Mouse (Mus musculus) intestine, embryonic 15.5 days (tissue): ENCODE measurements around the gene Rd3l. TPM values are rescaled to one million over a fixed set of nuclear protein-coding genes. Genes with fewer than 3 reads are reported as not detected.

Source experiments
- ATAC-seq: fragments of 200-750 bp; cut with Nextera tagmentation; 2 replicates; pipeline ENCODE4 v1.8.0; 2017; ENCODE audit warnings: moderate TSS enrichment, moderate library complexity
- H3K27ac ChIP-seq: fragments of 300-500 bp; sonication (generic); 2 replicates; pipeline ENCODE4 v1.5.1; 2015; ENCODE audit warnings: mild to moderate bottlenecking, inconsistent platforms
- H3K27me3 ChIP-seq: fragments of 300-500 bp; sonication (generic); replicated peaks from 2 replicates; pipeline ENCODE4 v1.6.1; 2015; ENCODE audit warnings: inconsistent platforms
- H3K36me3 ChIP-seq: fragments of 300-500 bp; sonication (generic); 2 replicates; pipeline ENCODE4 v1.6.1; 2015; ENCODE audit warnings: inconsistent platforms
- H3K4me1 ChIP-seq: fragments of 300-500 bp; sonication (generic); replicated peaks from 2 replicates; pipeline ENCODE4 v1.6.1; 2015; ENCODE audit warnings: inconsistent platforms
- H3K4me2 ChIP-seq: fragments of 300-500 bp; sonication (generic); replicated peaks from 2 replicates; pipeline ENCODE4 v1.6.1; 2015; ENCODE audit warnings: mild to moderate bottlenecking, inconsistent platforms
- H3K4me3 ChIP-seq: fragments of 300-500 bp; sonication (generic); replicated peaks from 2 replicates; pipeline ENCODE4 v1.5.1; 2015; ENCODE audit warnings: inconsistent platforms
- H3K9ac ChIP-seq: fragments of 300-500 bp; sonication (generic); 2 replicates; pipeline ENCODE4 v1.6.1; 2015; ENCODE audit warnings: inconsistent platforms
- H3K9me3 ChIP-seq: fragments of 300-500 bp; sonication (generic); 2 replicates; pipeline ENCODE4 v1.6.1; 2016; ENCODE audit warnings: inconsistent platforms
- WGBS: fragments of 180-500 bp; shearing (Covaris S2); methylation state at CpG from one replicate; pipeline ENCODE4 v1.1.7; 2015; 5-methylcytosine and 5-hydroxymethylcytosine counted together
- polyA plus RNA-seq: library from polyadenylated mRNA; unstranded; fragments of >200 nt; fragmentation: Nextera tagmentation; extraction: Ambion mirVana; gene quantifications from 2 replicates; pipeline ENCODE4 v1.2.1, GENCODE M21; 2015

The Rd3l gene
- polyA plus RNA-seq: not detected in 2 replicates

DNA sequence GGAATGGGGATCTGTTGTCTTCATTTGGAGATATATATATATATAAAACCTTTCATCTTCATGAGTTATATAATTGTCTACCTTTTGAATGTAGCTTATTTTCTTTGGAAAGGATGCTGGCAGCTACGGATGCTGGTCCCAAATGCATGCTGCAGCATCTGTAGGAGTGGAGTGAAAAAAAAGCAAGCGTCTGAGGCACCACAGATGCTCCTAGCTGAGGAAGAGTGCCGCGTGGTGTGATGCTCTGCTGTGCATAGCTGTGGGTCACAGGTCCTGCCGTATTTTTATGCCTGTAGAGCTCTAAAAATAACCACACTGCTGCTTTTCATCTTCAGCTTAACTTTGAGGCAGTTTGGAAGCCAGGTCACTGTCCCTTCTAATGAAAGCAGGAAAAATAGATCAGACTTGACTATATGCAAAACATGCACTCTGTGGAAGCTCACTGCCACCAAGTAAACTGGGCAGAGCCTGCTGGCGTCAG, at the start of gene Rd3l:
Gene Rd3l (minus strand): TSS at position 431 of the 481 bp plus-strand sequence.
- H3K4me1 ChIP-seq: 0 out of 2 replicates have a peak, but pooled peaks cover 2% of the 10 kb centered on the region
- H3K27ac ChIP-seq: no peak within 1 kb of the TSS
- H3K9ac ChIP-seq: no peak within 1 kb of the TSS
- H3K27me3 ChIP-seq: no peaks in the 10 kb centered on the region
- no peak within 1 kb of the TSS for H3K4me3 ChIP-seq
- H3K9me3 ChIP-seq: no peaks in the 10 kb centered on the region
- H3K36me3 ChIP-seq: no peaks in the 10 kb centered on the region
- 48% methylated on average over 6 of the region's 6 CpGs for WGBS
- no peak for ATAC-seq
- H3K4me2 ChIP-seq: no peak within 1 kb of the TSS

DNA sequence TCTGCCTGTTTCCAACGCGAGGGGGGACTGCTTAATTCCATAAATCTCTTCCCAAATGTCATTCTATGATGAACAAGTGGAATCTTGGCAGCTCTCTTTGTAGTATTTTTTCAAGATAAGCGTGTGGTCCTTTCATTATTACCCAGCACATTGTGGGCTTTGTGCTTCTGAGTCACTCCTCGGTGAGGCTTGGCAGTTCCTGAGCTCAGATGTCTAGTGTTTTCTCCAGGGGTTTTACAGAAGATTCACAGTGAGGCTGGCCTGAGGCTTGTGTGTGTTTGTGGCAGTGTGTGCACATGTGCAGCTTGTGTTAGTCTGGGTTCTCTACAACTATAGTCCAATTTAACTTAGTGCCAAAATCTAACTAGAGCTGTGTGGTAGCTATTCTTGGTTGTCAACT, 46.3 kb upstream of the Rd3l start:
- no peaks in the 10 kb centered on the region for H3K36me3 ChIP-seq
- no peak for ATAC-seq
- no peaks in the 10 kb centered on the region for H3K9me3 ChIP-seq
- H3K4me2 ChIP-seq: no peak overlapping the region
- no peak overlapping the region for H3K27ac ChIP-seq
- H3K27me3 ChIP-seq: no peaks in the 10 kb centered on the region
- 84% methylated on average over 4 of the region's 4 CpGs for WGBS
- H3K4me1 ChIP-seq: no peaks in the 10 kb centered on the region
- no peak overlapping the region for H3K4me3 ChIP-seq
- no peak overlapping the region for H3K9ac ChIP-seq

DNA sequence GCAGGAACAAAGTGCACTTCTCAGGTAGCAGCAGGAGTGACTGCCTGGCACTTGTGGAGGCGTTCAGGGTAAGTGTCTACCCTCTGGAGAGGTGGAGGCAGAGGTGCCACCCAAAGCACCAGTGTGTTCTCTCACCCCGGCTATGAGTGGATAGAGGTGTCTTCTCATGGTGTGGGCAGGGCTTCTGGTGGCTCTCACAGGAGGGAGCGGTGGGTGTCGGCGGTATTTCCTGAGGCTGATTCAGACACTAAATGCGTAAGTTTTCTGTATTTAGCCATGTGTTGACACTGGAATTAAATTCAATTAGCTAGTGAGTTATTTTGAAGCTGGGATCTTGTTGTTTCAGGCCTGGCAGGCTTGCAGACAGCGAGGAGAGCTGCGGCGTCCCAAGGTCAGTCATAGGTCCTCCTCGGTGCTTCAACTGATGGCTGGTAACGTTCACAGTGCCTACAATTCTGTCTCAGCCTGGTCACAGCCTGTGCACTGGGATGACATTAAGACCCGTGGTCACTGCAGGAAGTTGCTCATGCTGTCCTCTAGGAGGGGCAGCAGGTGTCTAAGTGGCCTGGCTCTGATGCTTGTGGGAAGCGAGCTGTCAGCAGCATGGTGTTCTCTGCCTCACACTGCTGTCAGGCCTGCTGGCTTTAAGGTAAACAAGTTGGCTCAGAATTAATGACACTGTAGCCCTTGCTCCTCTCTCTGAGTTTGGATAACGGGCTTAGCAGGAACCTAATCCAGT, 45.0 kb upstream of the Rd3l start:
- Histone ChIP-seq H3K27me3 (no peaks in the 10 kb centered on the region), H3K4me2 (no peak overlapping the region), H3K27ac (no peak overlapping the region), H3K4me1 (no peaks in the 10 kb centered on the region), H3K9ac (no peak overlapping the region), H3K4me3 (no peak overlapping the region), H3K36me3 (no peaks in the 10 kb centered on the region), H3K9me3 (no peaks in the 10 kb centered on the region)
- no peak for ATAC-seq
- 68% methylated on average over 14 of the region's 14 CpGs for WGBS

DNA sequence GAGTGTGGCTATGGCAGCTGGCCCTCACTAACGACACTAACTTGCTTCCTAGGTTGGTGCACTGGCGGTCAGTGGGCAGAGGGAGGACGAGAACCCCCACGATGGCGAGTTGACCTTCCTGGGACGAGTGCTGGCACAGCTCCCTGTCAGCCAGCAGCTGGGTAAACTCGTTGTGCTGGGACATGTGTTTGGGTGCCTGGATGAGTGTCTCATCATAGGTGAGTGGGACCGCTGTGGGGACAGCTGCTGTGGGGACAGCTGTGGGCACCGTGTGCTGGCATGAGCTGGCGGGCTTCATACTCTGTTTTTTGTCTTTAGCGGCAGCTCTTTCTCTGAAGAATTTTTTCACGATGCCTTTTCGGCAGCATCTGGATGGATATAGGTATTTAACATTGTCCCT, 44.3 kb upstream of the Rd3l start:
- Histone ChIP-seq H3K36me3 (no peaks in the 10 kb centered on the region), H3K4me1 (no peaks in the 10 kb centered on the region), H3K27ac (no peak overlapping the region), H3K27me3 (no peaks in the 10 kb centered on the region), H3K9ac (no peak overlapping the region), H3K4me2 (no peak overlapping the region), H3K4me3 (no peak overlapping the region), H3K9me3 (no peaks in the 10 kb centered on the region)
- no peak for ATAC-seq
- WGBS: 89% methylated on average over 13 of the region's 13 CpGs

DNA sequence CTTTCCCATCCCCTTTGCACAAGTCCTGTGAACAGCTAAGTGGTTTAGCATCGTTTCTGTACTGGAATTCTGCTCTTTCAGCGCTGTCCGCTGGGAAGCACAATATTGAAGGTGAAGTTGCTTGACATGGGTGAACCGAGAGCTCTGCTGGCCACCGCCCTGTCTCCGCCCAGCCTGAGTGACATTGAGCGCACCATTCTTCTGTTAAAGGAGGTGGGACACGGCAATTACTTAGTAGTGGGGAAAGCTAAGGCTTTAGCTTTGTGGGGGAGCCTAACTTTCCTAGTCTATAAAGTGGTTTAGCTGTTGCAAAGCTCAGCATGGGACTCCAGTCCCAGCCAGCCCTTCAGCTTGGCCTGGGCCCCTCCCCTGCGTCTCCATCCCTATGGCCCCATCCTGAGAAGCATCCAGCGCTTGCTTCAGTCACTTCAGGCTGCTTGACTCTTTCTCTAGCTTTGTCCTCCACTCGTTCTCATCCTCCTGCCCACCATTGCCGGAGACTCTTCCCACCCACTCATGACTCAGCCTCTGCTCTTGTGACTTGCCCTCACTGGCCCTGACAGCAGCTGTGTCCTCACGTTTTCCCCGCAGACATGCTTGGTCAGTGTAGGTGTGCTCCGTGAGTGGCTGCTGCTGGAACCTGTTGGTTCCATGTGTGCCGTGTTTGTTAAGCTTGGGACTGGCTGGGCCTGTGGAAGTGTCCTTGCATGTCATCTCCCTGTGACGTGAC, 43.6 kb upstream of the Rd3l start:
- Histone ChIP-seq H3K4me3 (no peak overlapping the region), H3K9ac (no peak overlapping the region), H3K36me3 (no peaks in the 10 kb centered on the region), H3K4me1 (no peaks in the 10 kb centered on the region), H3K27ac (no peak overlapping the region), H3K9me3 (no peaks in the 10 kb centered on the region), H3K27me3 (no peaks in the 10 kb centered on the region), H3K4me2 (no peak overlapping the region)
- ATAC-seq: no peak
- WGBS: 84% methylated on average over 17 of the region's 17 CpGs

DNA sequence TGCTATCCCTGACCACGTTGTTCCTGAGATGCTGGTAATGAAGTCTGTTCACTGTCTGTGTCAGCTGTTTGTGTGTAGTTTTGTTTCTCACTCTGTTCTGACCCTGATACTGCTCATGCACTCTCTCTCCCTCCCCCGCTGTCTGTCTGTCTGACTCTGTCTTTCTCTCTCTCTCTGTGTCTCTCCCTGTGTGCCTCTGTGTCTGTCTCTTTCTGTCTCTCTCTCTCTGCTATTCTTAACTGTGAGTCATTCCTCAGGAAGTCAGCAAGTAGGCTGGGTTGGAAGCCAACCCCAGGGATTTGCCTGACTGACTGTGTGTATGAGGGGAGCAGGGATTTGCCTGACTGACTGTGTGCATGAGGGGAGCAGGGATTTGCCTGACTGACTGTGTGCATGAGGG, 42.2 kb upstream of the Rd3l start:
- Histone ChIP-seq H3K36me3 (no peaks in the 10 kb centered on the region), H3K4me2 (no peak overlapping the region), H3K27ac (no peak overlapping the region), H3K9me3 (no peaks in the 10 kb centered on the region), H3K27me3 (no peaks in the 10 kb centered on the region), H3K4me1 (no peaks in the 10 kb centered on the region), H3K9ac (no peak overlapping the region), H3K4me3 (no peak overlapping the region)
- no peak for ATAC-seq
- WGBS: 68% methylated on average over 2 of the region's 2 CpGs

DNA sequence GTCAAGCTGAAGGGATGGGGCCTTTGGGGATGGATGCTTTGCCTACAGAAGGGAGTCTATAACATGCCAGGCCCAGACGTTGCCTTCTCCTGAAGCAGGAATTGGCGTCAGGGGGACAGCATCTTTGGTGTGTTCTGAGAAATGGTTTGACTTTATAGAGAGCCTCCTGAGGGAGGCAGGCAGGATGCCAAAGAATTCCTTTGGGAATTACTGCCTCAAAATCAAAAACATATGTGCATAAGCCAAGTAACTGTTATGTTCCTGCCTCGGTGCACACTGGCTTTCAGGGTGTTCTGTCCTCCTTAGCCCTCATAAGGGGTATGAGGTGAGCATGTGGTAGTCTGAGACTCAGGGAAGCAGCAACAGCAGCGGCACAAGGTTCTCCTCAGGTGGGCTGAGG, 35.2 kb upstream of the Rd3l start:
- Histone ChIP-seq H3K4me3 (no peak overlapping the region), H3K9ac (no peak overlapping the region), H3K9me3 (no peaks in the 10 kb centered on the region), H3K4me2 (no peak overlapping the region), H3K4me1 (no peaks in the 10 kb centered on the region), H3K27me3 (no peaks in the 10 kb centered on the region), H3K36me3 (no peaks in the 10 kb centered on the region), H3K27ac (no peak overlapping the region)
- WGBS: 70% methylated on average over 4 of the region's 4 CpGs
- no peak for ATAC-seq

DNA sequence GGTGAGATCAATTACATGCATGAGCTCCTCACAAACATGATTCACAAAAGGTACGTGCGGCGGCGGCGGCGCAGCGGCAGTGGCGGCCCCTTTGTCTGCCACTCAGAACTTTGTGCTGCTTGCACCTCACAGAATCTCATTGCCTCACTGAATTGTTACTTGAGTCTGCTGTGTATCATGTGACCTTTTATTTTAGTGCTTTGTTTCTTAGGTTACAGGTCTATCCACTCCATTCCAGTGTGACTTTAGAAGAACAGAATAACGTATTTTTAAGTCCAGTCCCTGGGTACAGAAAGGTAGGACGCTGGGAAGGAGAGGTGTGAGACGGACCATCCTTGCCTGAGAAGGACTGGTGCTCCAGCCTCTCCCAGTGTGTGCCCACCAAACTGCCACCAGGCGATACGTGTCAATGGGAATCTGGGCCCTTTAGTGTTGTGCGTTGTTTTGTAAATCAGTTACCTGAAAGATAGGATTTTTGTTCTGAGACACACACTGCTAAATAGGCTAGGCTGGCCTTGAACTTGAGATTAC, 32.2 kb upstream of the Rd3l start:
- no peak overlapping the region for H3K9ac ChIP-seq
- H3K27ac ChIP-seq: no peak overlapping the region
- H3K4me1 ChIP-seq: no peaks in the 10 kb centered on the region
- H3K4me3 ChIP-seq: no peak overlapping the region
- H3K9me3 ChIP-seq: no peaks in the 10 kb centered on the region
- H3K27me3 ChIP-seq: no peaks in the 10 kb centered on the region
- no peaks in the 10 kb centered on the region for H3K36me3 ChIP-seq
- peak overlapping the region; percentile 33; the same call in 1 of the 2 replicates for H3K4me2 ChIP-seq
- ATAC-seq: peak; percentile 31
- 40% methylated on average over 14 of the region's 14 CpGs for WGBS

DNA sequence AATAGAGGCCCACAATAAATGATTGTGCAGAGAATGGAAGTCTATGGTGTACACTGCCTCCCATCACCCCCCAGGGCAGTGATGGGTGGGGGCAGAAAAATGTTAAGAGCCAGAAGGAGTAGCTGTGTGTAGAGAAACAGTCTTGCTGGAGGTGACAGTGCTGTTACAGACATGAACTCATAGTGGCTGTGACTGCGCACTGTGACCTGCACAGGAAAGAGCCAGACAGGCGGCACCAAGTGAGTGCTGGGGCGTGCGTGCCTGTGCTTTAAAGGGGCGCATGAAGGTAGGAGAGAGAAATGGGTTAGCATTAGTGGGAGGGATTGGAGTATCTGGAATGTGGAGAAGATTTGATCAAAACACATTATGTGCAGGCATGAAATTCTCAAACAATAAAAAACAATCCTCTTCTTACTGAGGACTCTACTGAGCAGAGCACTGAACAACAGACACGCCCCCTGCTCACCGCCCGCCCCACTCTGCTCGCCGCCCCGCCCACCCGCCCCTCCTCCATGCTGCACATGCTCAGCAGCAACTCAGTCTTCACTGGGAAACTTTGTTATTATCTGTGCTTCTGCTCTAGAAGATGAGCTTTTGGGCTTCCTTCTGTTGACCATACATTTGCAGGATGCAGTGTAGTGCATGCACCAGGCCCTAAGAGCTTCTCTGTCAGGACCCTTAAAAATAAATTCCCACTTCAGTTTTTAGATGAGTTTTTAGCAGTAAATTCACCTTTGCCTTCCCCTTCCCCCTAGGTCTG, 31.6 kb upstream of the Rd3l start:
- no peak overlapping the region for H3K4me3 ChIP-seq

DNA sequence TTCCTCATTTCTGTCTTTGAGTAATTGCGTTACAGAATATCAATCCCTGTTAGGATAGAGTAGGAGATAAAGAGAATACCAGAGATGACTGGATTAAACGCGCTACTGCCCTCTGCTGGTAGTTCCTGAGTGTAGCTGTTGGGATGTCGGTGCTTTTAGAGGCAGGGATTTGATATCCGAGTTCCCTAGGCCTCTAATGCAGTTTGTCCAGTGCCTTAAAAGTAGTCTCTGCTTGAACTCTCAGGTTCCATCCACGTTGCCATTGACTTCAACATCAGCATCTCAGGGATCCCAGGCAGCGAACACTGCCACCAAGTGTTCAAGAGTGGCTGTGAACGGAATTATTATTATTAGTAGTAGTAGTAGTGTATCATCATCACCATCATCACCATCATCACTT, 20.1 kb upstream of the Rd3l start:
- H3K27me3 ChIP-seq: no peaks in the 10 kb centered on the region
- H3K9ac ChIP-seq: no peak overlapping the region
- no peak for ATAC-seq
- WGBS: 24% methylated on average over 8 of the region's 8 CpGs
- no peak overlapping the region for H3K27ac ChIP-seq
- no peaks in the 10 kb centered on the region for H3K9me3 ChIP-seq
- H3K4me2 ChIP-seq: no peak overlapping the region
- H3K4me3 ChIP-seq: no peak overlapping the region
- no peaks in the 10 kb centered on the region for H3K36me3 ChIP-seq
- no peaks in the 10 kb centered on the region for H3K4me1 ChIP-seq

More for the DNA sequence above, 31.6 kb upstream of the Rd3l start:
- Histone ChIP-seq H3K4me1 (no peaks in the 10 kb centered on the region), H3K4me2 (peak overlapping the region; percentile 33; the same call in 1 of the 2 replicates), H3K9me3 (no peaks in the 10 kb centered on the region), H3K9ac (no peak overlapping the region), H3K36me3 (no peaks in the 10 kb centered on the region), H3K27ac (no peak overlapping the region), H3K27me3 (no peaks in the 10 kb centered on the region)
- ATAC-seq: peak; percentile 86
- WGBS: 43% methylated on average over 12 of the region's 12 CpGs

DNA sequence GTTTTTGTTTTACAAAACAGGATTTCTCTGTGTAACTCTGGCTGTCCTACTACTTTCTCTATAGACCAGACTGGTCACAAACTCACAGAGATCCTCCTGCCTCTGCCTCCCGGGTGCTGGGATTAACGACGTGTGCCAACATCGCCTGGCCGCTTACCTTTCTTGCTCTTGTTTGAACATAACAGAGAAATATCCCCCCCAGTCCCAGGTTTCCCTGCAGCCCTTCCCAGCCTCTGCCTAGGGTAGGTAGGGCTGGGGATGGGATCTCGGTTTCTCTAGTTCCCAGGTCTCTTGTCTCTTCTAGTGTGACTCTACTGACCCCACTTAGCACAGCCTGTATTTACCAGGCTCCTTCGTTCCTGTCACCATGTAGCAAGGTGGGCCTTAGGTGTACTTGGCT, 18.6 kb upstream of the Rd3l start:
- no peak overlapping the region for H3K4me2 ChIP-seq
- H3K9ac ChIP-seq: no peak overlapping the region
- H3K9me3 ChIP-seq: no peaks in the 10 kb centered on the region
- H3K4me3 ChIP-seq: no peak overlapping the region
- no peaks in the 10 kb centered on the region for H3K27me3 ChIP-seq
- no peaks in the 10 kb centered on the region for H3K4me1 ChIP-seq
- 92% methylated on average over 7 of the region's 7 CpGs for WGBS
- no peaks in the 10 kb centered on the region for H3K36me3 ChIP-seq
- H3K27ac ChIP-seq: no peak overlapping the region
- no peak for ATAC-seq

DNA sequence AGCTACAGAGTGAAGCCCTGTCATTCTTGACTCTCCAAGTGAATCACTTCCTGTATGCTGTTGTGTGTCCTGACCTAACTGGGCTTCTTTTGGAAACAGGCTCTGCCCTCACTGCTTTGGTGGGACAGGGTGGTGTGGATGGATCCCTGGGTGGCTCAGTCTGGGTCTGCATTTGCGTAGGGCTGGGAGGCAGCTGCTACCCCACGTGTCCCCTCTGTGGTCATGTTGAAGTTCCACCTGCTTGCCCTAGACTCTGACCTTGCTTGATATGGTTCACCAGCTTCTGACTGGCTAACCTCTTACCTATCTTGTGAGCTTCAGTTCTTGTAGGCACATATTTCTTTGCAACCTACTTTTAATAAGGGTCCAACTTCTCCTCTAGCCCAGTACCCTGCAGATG, 14.0 kb upstream of the Rd3l start:
- no peaks in the 10 kb centered on the region for H3K9me3 ChIP-seq
- 90% methylated on average over 2 of the region's 2 CpGs for WGBS
- no peak overlapping the region for H3K4me3 ChIP-seq
- no peak overlapping the region for H3K27ac ChIP-seq
- H3K27me3 ChIP-seq: no peaks in the 10 kb centered on the region
- no peak overlapping the region for H3K9ac ChIP-seq
- no peaks in the 10 kb centered on the region for H3K36me3 ChIP-seq
- no peak overlapping the region for H3K4me2 ChIP-seq
- no peak for ATAC-seq
- no peaks in the 10 kb centered on the region for H3K4me1 ChIP-seq
